Mouse (Mus musculus): ENCODE measurements around the gene Xntrpc. TPM values are rescaled to one million over a fixed set of nuclear protein-coding genes. Genes with fewer than 3 reads are reported as not detected.
A peak's percentile ranks its signal among the peaks of the same experiment; 100 is the strongest.
"Not testable (repeated sequence)": the region's sequence is repeated elsewhere in the genome, so short reads cannot be mapped to it uniquely, and the experiment has no call there.

The Xntrpc gene
- total RNA-seq (2021), result under 1 TPM; 0.53 to 0.84 TPM
- long read RNA-seq, experiment 1, result 0 reads
- long read RNA-seq, experiment 2, result 0 reads

DNA sequence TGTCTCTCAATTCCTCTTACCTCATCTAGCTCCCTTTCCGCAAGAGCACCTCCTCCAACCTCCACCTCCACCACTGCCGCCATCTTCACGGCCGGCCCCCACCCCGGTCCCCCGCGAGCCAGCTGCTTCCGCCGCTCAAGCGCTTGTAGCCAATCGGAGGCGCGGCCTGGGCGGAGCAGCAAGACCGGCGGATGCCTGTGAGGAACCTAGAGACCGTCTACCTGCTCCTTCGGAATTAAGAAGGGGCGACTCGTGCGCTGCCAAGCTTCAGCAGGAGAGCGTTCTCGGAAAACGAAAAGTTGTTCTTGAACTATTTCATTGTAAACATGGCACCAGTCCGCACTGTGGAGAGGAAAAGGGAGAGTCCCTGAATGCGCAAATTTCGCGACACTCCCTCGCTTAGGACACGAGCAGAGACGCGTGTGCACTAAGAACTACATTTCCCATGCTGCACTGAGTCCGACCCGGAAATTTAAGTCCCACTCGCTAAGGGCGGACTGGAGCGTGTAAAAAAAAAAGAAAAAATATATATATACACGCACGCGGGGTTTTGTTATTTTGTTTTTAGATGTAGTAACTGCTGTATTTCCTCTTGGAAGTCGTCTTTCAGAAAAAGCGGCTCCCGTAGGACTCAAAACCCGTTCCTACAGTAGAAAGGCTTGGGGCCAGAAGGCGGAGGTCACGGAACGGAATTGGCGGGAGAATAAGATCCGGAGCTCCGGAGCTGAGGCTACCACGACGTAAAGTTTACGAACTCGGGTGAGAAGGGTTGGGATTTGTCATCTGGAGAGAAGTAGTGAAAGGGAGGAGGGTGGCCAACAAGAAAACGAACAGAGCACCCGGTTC lies at the start of gene Xntrpc, which contains the start of the genes Rnf121 and Xndc1:
Gene Xntrpc, plus strand, starts transcription at position 668 of the 846 bp plus-strand sequence.
Gene Rnf121, minus strand, starts transcription at position 424 of the 846 bp plus-strand sequence.
Gene Xndc1, plus strand, starts transcription at position 466 of the 846 bp plus-strand sequence.
- intact Hi-C loops (cut with DNase I; ENCODE audit: low total_unique reads), result no loop called here
- DNase-seq, result peak; percentile 94

DNA sequence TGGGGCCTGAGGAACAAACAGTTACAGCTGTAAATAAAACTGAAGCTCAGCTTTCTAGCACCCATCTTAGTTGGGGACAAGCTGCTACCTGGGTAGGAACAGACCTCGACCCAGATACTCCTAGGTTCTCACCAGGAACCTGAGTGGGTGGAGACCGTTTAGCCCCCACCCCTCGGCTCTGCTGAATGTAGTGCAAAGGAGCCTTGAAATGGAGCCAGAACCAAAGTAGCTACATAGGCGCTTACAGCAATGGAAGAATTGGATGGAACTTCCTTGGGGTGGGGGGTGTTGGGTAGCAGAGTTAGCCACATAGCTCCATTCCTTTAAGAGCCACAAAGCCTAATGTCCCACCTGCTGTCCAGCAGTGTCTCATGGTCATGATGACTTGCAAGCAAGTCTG lies 48.6 kb upstream of the Xntrpc start:
- no peak for DNase-seq
- intact Hi-C loops (cut with DNase I; ENCODE audit: low total_unique reads), result no loop called here

DNA sequence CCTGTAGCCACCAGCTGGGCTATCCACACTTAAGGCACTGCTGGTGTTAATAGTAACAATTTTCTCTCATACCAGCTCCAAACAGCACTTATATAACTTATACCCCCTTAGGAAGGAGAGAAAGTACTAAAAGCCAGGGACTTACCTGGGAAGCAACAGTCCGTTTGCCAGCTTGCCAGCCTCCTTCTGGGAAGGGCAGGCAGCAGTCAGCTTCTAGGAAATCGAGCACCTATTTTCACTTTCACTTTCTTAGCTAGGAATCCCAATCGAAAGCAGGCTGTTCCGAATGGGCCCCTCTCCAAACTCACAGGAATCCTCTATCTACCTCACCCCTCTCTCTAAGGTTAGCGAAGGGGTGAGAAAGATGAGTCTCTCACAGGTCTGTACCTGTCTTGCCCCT lies 48.1 kb upstream of the Xntrpc start:
- no peak for DNase-seq
- intact Hi-C loops (cut with DNase I; ENCODE audit: low total_unique reads), result no loop called here

DNA sequence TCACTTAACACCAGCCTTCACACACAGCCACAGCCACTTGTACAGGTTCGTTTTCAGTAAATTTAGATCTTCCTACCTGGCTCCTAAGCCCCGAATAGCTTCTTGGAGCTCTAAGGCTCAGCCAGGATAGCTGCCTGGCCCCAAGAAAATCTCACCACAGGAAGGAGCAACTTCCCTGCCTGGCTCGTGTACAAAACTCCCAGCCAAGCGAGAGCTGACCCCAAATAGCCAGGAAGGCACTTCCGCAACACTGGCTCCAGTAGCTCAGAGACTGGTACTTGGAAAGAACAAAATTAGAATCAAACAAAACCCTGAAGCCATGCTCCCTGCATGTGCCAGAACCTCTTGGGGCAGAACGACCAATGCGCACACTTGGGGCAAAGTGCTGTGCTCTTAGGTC lies 47.5 kb upstream of the Xntrpc start:
- intact Hi-C loops (cut with DNase I; ENCODE audit: low total_unique reads), result no loop called here
- DNase-seq, result peak; percentile 23

DNA sequence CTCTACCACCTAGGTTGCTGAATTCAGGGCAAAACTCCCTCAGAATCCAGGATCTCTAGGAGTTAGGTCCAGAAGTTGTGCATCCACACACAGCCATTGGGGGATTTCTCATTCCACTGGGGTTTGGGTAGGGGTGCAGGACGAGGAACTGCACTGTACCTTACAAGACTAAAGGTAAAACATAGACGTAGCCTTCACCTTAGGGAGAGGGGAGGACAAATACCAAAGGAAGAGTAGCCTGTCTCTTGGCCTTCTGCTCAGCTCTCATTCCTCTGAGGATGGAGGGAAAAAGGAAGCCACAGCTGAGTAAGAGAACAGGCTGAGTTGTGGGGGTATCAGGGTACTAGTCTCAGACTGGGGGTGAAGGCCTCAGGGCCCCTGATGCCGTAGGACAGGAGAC lies 46.9 kb upstream of the Xntrpc start, which contains the start of gene Il18bp:
Gene Il18bp, minus strand, starts transcription at position 101 of the 400 bp plus-strand sequence.
- intact Hi-C loops (cut with DNase I; ENCODE audit: low total_unique reads), result no loop called here
- DNase-seq, result no peak

DNA sequence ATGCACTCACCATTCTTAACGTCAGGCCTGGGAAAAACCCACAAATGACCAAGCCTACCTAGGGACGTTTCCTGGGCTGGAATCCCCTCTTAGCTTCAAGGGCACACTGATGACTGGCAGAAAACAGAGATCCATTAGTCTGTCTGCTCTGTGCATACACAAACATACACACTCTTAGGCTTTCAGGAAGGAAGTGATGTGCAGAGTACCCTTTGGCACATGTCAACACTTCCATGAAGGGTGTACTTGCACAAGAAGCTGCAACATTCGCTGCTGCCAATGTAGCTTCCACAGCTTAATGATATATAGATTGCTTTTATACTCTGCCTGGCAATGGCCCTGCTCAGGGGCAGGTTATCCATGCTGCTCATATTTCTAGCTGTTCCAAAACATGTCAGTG lies 46.2 kb upstream of the Xntrpc start:
- intact Hi-C loops (cut with DNase I; ENCODE audit: low total_unique reads), result no loop called here
- no peak for DNase-seq

- DNase-seq; intact Hi-C loops (cut with DNase I; ENCODE audit: low total_unique reads): not testable (repeated sequence)
These were observed 44.6 kb upstream of the Xntrpc start for GRCm38 (mm10) chr7:102020934-102021333.

- no peak for DNase-seq
These were observed 41.7 kb upstream of the Xntrpc start for GRCm38 (mm10) chr7:102023821-102024220.

DNA sequence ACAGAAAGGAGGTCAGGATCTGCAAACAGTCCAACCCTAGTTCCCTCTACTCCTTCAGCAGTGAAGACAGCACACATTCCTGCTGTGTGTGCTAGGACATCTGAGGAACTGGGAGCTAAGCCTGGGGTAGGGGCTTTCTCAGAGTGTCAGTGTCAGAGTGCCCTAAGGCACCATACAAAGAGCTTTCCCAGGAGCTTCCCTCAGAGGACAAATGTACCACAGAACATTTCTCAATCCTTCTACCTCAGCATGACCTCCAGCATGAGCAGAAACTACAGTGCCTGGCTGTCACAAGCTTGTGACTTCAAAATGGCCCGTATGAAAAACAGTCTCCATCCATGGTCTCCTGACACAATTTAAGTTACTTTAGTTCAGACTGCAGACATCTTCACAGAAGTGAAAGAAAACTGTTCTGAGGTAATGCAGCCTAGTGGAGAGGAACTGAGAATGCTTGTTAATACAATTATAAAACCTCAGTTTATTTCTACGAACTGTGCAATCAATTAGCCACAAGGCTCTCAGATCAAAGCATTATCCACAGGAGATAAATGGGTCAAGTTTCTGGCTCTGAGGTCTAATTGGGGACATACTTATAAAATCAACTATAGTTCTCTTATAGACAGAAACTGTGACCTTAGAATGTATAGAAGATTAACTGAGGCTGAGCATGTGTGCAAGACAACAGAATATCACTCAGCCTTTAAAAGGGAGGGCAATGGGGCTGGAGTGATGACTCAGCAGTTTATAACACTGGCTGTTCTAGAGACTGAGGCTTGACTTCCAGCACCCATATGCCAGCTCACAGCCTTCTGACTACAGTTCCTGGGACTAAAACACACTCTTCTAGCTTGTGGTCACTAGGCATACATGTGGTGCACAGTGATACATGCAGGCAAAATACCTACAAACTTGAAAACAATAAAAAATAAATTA lies 40.1 kb upstream of the Xntrpc start:
- intact Hi-C loops (cut with DNase I; ENCODE audit: low total_unique reads), result no loop called here
- no peak for DNase-seq

More at GRCm38 (mm10) chr7:102023821-102024220, 41.7 kb upstream of the Xntrpc start:
- intact Hi-C loops (cut with DNase I; ENCODE audit: low total_unique reads), result no loop called here

- intact Hi-C loops (cut with DNase I; ENCODE audit: low total_unique reads), result no loop called here
- DNase-seq, result no peak
These were observed 30.6 kb upstream of the Xntrpc start for GRCm38 (mm10) chr7:102034904-102035303.

DNA sequence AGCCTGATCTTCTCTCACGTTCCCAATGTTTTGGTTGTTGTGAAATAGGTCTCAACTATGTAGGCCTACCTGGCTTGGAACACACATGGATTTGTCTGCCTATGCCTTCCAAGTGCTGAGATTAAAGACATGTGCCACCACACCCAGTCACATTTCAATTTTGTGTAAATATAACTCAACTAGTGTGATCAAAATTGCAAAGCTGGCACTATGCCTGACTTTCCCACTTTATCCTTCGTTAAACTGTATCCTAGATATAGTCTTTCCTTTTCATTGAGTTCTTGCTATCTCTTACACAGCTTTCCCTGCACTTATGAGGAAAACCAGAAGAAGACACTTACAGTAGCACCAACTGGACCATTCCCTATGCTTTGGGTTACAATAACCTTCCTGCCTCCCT lies 30.0 kb upstream of the Xntrpc start:
- intact Hi-C loops (cut with DNase I; ENCODE audit: low total_unique reads), result no loop called here

DNA sequence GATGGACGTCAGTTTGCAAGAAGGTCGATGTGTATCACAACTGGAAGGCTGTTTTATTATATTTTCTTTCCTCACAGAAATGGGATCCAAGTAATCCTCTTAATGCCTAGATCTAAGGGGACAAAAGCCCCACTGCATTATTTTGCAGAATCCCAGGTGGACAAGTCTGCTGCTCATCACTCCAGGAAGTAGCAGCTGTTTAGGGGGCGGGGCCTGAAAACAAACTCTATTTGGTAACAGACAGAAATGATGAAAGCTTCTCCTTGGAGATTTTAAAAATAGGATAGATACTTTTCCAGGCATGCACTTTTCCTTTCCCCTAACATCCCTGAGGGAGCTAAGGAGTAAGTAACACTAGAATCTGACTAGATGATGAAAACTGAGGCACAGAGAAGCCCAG lies 28.2 kb upstream of the Xntrpc start:
- no peak for DNase-seq
- intact Hi-C loops (cut with DNase I; ENCODE audit: low total_unique reads), result no loop called here

More for the DNA sequence above, 30.0 kb upstream of the Xntrpc start:
- no peak for DNase-seq

- intact Hi-C loops (cut with DNase I; ENCODE audit: low total_unique reads), result no loop called here
- no peak for DNase-seq
These were observed 23.2 kb upstream of the Xntrpc start for GRCm38 (mm10) chr7:102042314-102042713.

- intact Hi-C loops (cut with DNase I; ENCODE audit: low total_unique reads); DNase-seq: not testable (repeated sequence)
These were observed 17.0 kb upstream of the Xntrpc start for GRCm38 (mm10) chr7:102048524-102048923.

DNA sequence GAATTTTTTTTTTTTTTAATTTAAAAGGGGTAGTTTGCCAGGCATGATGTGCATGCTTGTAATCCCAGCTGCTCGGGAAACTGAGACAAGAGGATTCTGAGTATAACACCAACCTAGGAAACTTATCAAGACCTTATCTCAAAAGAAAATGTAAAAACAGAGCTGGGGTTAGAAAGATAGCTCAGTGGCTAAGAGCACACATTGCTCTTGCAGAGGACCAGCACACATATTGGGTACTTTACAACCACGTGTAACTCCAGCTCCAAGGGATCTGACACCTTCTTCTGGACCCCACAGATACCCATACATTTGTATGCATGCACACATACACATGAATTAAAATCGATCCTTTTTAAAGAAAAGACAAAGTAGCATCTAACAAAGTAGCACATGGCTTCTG lies 4.2 kb upstream of the Xntrpc start:
- intact Hi-C loops (cut with DNase I; ENCODE audit: low total_unique reads), result loop anchor here (5.0 kb wide), 1 partner anchor 64 kb away; no protein-coding TSS in a partner anchor
- no peak for DNase-seq

- intact Hi-C loops (cut with DNase I; ENCODE audit: low total_unique reads), result loop anchor here (5.0 kb wide), 1 partner anchor 65 kb away; no protein-coding TSS in a partner anchor
- DNase-seq, result no peak
These were observed 3.3 kb upstream of the Xntrpc start for GRCm38 (mm10) chr7:102062203-102062602.

DNA sequence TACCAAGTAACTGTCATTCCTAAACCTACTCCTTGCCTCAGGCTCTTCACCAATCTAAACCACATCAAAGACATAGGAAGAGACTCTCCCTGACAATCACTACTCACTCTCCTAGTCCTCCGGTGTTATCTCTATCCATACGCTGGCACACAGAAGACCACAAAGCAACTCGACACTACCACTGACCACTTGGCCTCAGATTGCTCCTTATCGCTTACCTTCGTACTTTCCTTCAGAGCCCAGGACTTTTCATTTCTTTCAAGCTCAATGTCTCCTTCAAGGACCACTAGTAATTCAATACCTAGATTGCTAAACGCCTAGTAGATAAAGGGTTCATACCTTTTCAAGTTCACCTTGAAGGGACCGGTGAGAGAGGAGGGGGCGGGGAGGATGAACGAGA lies 1.6 kb upstream of the Xntrpc start:
- intact Hi-C loops (cut with DNase I; ENCODE audit: low total_unique reads), result loop anchor here (5.0 kb wide), 1 partner anchor 67 kb away; no protein-coding TSS in a partner anchor
- DNase-seq, result no peak

GRCm38 (mm10) chr7:102064655-102065045 lies 863 bp upstream of the Xntrpc start:
- intact Hi-C loops (cut with DNase I; ENCODE audit: low total_unique reads), result loop anchor here (5.0 kb wide), 1 partner anchor 67 kb away; no protein-coding TSS in a partner anchor
- no peak for DNase-seq

DNA sequence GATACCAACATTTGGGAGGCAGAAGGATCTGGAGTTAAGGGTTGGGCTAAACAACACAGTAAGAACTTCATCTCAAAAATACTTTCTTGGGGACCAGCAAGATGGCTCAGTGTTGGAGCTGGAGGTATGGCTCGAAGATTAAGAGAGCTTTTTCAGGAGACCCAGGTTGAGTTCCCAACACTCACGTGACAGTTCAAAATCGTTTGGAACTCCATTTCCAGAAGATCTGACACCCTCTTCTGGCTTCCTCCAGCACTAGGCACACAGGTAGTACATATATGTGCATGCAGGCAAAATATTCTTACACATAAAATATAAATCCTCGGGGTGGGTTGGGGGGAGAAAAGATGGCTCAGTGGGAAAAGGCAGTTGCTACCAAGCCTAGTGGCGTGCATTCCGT lies 850 bp downstream of the Xntrpc start:
- intact Hi-C loops (cut with DNase I; ENCODE audit: low total_unique reads), result no loop called here
- no peak for DNase-seq
